Mouse (Mus musculus): ENCODE data around the gene Gm9125.
"Not testable (repeated sequence)": the region's sequence is repeated elsewhere in the genome, so short reads cannot be mapped to it uniquely, and the experiment has no call there.

- not testable (repeated sequence) for TF ChIP-seq POLR2A (IDR thresholded peaks at IDR 0.05; ENCODE audit: low read depth, low read length); CTCF (IDR thresholded peaks at IDR 0.05; ENCODE audit: extremely low read depth, insufficient read depth, insufficient read length, insufficient replicate concordance)
Measured at GRCm38 (mm10) chr3:94038241-94038640, 16.4 kb downstream of the Gm9125 start.
